Mouse (Mus musculus): ENCODE measurements at regions not wholly inside any gene's neighbourhood (a gene's known extent, or its start where the extent isn't known, plus 50 kb on each side); places are given as distances from the start of the nearest gene placed in this dataset.

DNA sequence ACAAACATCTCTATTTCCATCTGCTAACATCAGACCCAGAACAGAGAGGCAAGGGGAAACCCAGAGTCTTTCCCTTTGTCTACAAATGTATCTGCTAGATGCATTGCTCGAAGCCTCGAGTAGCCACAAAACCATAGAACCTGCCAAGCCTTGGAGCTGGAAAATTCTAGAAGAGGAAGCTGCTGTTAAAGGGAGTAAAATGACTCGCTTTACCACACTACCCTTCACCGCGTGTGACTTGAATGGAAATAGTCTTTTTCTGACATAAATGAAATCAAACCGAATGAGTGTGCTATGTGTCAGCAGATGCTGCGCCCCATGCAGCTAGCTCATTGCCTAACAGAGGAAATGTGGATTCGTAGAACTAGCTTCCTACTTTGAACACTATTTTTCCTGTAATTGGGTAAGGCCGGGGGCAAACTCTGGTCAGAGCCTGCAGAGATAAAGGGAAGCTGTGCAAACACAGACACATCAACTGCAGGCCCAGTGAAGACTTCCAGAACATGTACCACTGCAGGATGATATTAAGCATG is 63.3 kb upstream of the Rbpj start:
- Histone ChIP-seq H3K27ac (ENCODE audit: control insufficient read depth, low read depth, low read length) (no peak overlapping the region), H3K27me3 (ENCODE audit: control insufficient read depth in 1 of 2, insufficient read depth in 2 of 2, low read length in 2 of 2) (no peaks in the 10 kb centered on the region), H3K79me2 (ENCODE audit: control insufficient read depth, insufficient read depth, low read length, poor library complexity) (no peaks in the 10 kb centered on the region), H3K4me1 (ENCODE audit: control insufficient read depth in 1 of 2, insufficient read depth in 2 of 2, low read length in 2 of 2) (no peaks in the 10 kb centered on the region), H3K4me3 (ENCODE audit: control insufficient read depth in 1 of 2, insufficient read depth in 1 of 2, low read depth in 2 of 2, low read length in 2 of 2) (no peak overlapping the region), H3K36me3 (ENCODE audit: control insufficient read depth in 1 of 2, insufficient read depth in 2 of 2, low read length in 2 of 2) (no peaks in the 10 kb centered on the region), H3K9me3 (replicated peaks; ENCODE audit: insufficient read depth, low read length) (no peaks in the 10 kb centered on the region), H3K9ac (ENCODE audit: control insufficient read depth, low read depth, low read length, poor library complexity, severe bottlenecking) (no peak overlapping the region)
- DNase-seq (ENCODE audit: low read depth, low spot score) = no peak
- TF ChIP-seq POLR2AphosphoS2 (IDR thresholded peaks at IDR 0.05; ENCODE audit: low read length) = no peak
- no peak for TF ChIP-seq BHLHE40 (IDR thresholded peaks at IDR 0.05; ENCODE audit: borderline replicate concordance, low read depth, low read length)
- TF ChIP-seq CTCF (IDR thresholded peaks at IDR 0.05 in 2 of 3, conservative IDR thresholded peaks at IDR 0.05 in 1 of 3; ENCODE audit: control insufficient read depth in 1 of 3, insufficient read depth in 1 of 3, low read depth in 2 of 3, low read length in 3 of 3, poor library complexity in 1 of 3, severe bottlenecking in 1 of 3) = no peak
- TF ChIP-seq ETS1 (IDR thresholded peaks at IDR 0.05; ENCODE audit: low read depth, low read length) = no peak
- no peak for TF ChIP-seq MXI1 (IDR thresholded peaks at IDR 0.05; ENCODE audit: low read depth, low read length)

DNA sequence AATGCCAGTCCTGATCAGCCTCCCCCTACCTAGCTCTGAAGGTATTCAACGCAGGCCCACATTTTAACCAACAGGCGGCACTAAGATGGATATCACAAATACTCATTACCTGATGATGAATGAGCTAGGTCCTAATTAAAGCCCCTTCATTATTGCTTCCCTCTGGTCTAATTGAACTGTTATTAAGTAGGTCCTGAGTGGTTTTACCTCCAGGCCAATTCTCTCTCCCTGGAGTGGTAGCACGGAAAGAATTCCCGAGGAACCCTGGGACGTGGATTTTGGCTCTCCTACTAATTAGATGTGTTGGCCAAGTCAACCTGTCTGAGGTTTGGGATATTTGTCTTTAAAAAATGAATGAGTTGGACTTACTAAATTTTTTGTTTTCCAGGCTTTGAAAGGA is 60.0 kb upstream of the Rbpj start:
- Histone ChIP-seq H3K36me3 (ENCODE audit: control insufficient read depth in 1 of 2, insufficient read depth in 2 of 2, low read length in 2 of 2) (no peaks in the 10 kb centered on the region), H3K4me1 (ENCODE audit: control insufficient read depth in 1 of 2, insufficient read depth in 2 of 2, low read length in 2 of 2) (no peaks in the 10 kb centered on the region), H3K27me3 (ENCODE audit: control insufficient read depth in 1 of 2, insufficient read depth in 2 of 2, low read length in 2 of 2) (no peaks in the 10 kb centered on the region), H3K4me3 (ENCODE audit: control insufficient read depth in 1 of 2, insufficient read depth in 1 of 2, low read depth in 2 of 2, low read length in 2 of 2) (no peak overlapping the region), H3K27ac (ENCODE audit: control insufficient read depth, low read depth, low read length) (no peak overlapping the region), H3K9me3 (replicated peaks; ENCODE audit: insufficient read depth, low read length) (no peaks in the 10 kb centered on the region), H3K79me2 (ENCODE audit: control insufficient read depth, insufficient read depth, low read length, poor library complexity) (no peaks in the 10 kb centered on the region), H3K9ac (ENCODE audit: control insufficient read depth, low read depth, low read length, poor library complexity, severe bottlenecking) (no peak overlapping the region)
- no peak for TF ChIP-seq NELFE (IDR thresholded peaks at IDR 0.05; ENCODE audit: low read depth, low read length)
- TF ChIP-seq NRF1 (IDR thresholded peaks at IDR 0.05; ENCODE audit: insufficient read depth, low read depth, low read length, poor library complexity, severe bottlenecking) = no peak
- TF ChIP-seq POLR2A (IDR thresholded peaks at IDR 0.05; ENCODE audit: control insufficient read depth in 1 of 2, insufficient read depth in 1 of 2, low read depth in 1 of 2, low read length in 2 of 2, poor library complexity in 1 of 2) = no peak
- TF ChIP-seq CHD2 (IDR thresholded peaks at IDR 0.05; ENCODE audit: low read length) = no peak
- no peak for TF ChIP-seq RAD21 (IDR thresholded peaks at IDR 0.05; ENCODE audit: low read depth, low read length)
- TF ChIP-seq HCFC1 (IDR thresholded peaks at IDR 0.05; ENCODE audit: low read depth, low read length) = no peak
- no peak for TF ChIP-seq MYB (IDR thresholded peaks at IDR 0.05; ENCODE audit: low read depth, low read length)
- no peak for TF ChIP-seq MAX (IDR thresholded peaks at IDR 0.05; ENCODE audit: low read length)
- no peak for TF ChIP-seq MEF2A (IDR thresholded peaks at IDR 0.05; ENCODE audit: extremely low read depth, insufficient replicate concordance, low read depth, low read length, poor library complexity, severe bottlenecking)
- no peak for TF ChIP-seq ZMIZ1 (IDR thresholded peaks at IDR 0.05; ENCODE audit: low read depth, low read length)
- no peak for TF ChIP-seq TBP (IDR thresholded peaks at IDR 0.05; ENCODE audit: low read depth, low read length)
- no peak for TF ChIP-seq USF1 (IDR thresholded peaks at IDR 0.05; ENCODE audit: low read depth, low read length)
- no peak for TF ChIP-seq CHD1 (IDR thresholded peaks at IDR 0.05; ENCODE audit: low read depth, low read length)
- TF ChIP-seq KAT2A (conservative IDR thresholded peaks at IDR 0.05; ENCODE audit: low read depth, low read length) = no peak
- no peak for TF ChIP-seq BHLHE40 (IDR thresholded peaks at IDR 0.05; ENCODE audit: borderline replicate concordance, low read depth, low read length)
- DNase-seq (ENCODE audit: low read depth, low spot score) = no peak

Data from MEL (cell line).